In genomic region chr17:41830972-41831371, GRCm38 (mm10) we compare ENCODE assay signal across 16 mouse cellular contexts.
"Had no signal": no experiment of that assay in that cellular context is flagged by ENCODE, and none has a peak within 500 bp of the region (broad histone marks: within the 10 kb centered on the region; RNA-seq: fewer than 3 reads in every experiment).

No protein-coding gene starts in this region.

- DNase-seq: retina, postnatal 1 day; right cerebral cortex, adult 18-20 months; right cerebral cortex, postnatal 14 days; right cerebral cortex, postnatal 25 days; right cerebral cortex, postnatal 4 days; spleen, adult 18-20 months; thymus, adult 18-20 months; thymus, adult 2 months; thymus, postnatal 14 days; thymus, postnatal 25 days; thymus, postnatal 36 days; thymus, postnatal 4 days had no signal

- H3K4me3 ChIP-seq: neural tube, embryonic 12.5 days; neural tube, embryonic 13.5 days; neural tube, embryonic 15.5 days; stomach, embryonic 15.5 days had no signal

- H3K4me1 ChIP-seq: neural tube, embryonic 12.5 days; neural tube, embryonic 13.5 days; neural tube, embryonic 15.5 days; stomach, embryonic 15.5 days had no signal
